Mouse (Mus musculus) left cerebral cortex, adult 6 months (tissue): ENCODE measurements around the gene Isg15. TPM values are rescaled to one million over a fixed set of nuclear protein-coding genes. Genes with fewer than 3 reads are reported as not detected.

Experiments used
- long read RNA-seq, 2 experiments: library from polyadenylated mRNA; unstranded; transcript quantifications; one replicate each; pipeline ENCODE4 v2.0.0; 2019 to 2020
- polyA plus RNA-seq: library from polyadenylated mRNA; unstranded; fragments of <200 nt; fragmentation: Nextera tagmentation; gene quantifications from 2 replicates; pipeline ENCODE4 v1.2.3, GENCODE M21; 2021

The Isg15 gene
- 0.48 and 3.8 TPM in 2 replicates for polyA plus RNA-seq
- long read RNA-seq, experiment 1, partial matches to known transcripts: 0 of 1 reads
- long read RNA-seq, experiment 1, other reads (novel, unspliced or antisense): 0 of 1 reads
- long read RNA-seq, experiment 2: 0 reads

GRCm38 (mm10) chr4:156200623-156201475 lies at the start of gene Isg15:
TSS of gene Isg15 (minus strand) at chr4:156200818.

GRCm38 (mm10) chr4:156235808-156236533 lies 35.4 kb upstream of the Isg15 start, which contains the start of gene Noc2l:
TSS of gene Noc2l (plus strand) at chr4:156236010.

GRCm38 (mm10) chr4:156234701-156235213 lies 34.1 kb upstream of the Isg15 start, which contains the start of gene Plekhn1:
TSS of gene Plekhn1 (minus strand) at chr4:156234857.

GRCm38 (mm10) chr4:156215649-156216048 lies 15.0 kb upstream of the Isg15 start, which contains the start of gene Perm1:
TSS of gene Perm1 (plus strand) at chr4:156215868.

GRCm38 (mm10) chr4:156203001-156203412 lies 2.4 kb upstream of the Isg15 start, which contains the start of gene AW011738:
TSS of gene AW011738 (plus strand) at chr4:156203304.

GRCm38 (mm10) chr4:156197131-156197828 lies 3.3 kb downstream of the Isg15 start, which contains the start of gene Agrn:
TSS of gene Agrn (minus strand) at chr4:156197488.

Other genes starting within 250 kb of the Isg15 start
- gene C1qtnf12, start 238.5 kb downstream of the Isg15 start, polyA plus RNA-seq: 32.4 and 35.5 TPM in 2 replicates
- 21.1 and 25.1 TPM in 2 replicates for gene B3galt6, start 208.2 kb downstream of the Isg15 start, polyA plus RNA-seq
- gene Sdf4, start 207.9 kb downstream of the Isg15 start, polyA plus RNA-seq: 147 and 170 TPM in 2 replicates
- 0.29 and 0.39 TPM in 2 replicates for gene Tnfrsf4, start 187.0 kb downstream of the Isg15 start, polyA plus RNA-seq
- 0.38 and 0.67 TPM in 2 replicates for gene Tnfrsf18, start 174.7 kb downstream of the Isg15 start, polyA plus RNA-seq
- not detected in 2 replicates for gene Ttll10, start 141.4 kb downstream of the Isg15 start, polyA plus RNA-seq
- gene 9430015G10Rik, start 90.8 kb downstream of the Isg15 start, polyA plus RNA-seq: 5.7 and 8.9 TPM in 2 replicates
- 0.06 and 0.13 TPM in 2 replicates for gene Rnf223, start 70.3 kb downstream of the Isg15 start, polyA plus RNA-seq
- 12.9 and 13.2 TPM in 2 replicates for gene Agrn, start 3.3 kb downstream of the Isg15 start, polyA plus RNA-seq
- 1.5 and 1.6 TPM in 2 replicates for gene AW011738, start 2.5 kb upstream of the Isg15 start, polyA plus RNA-seq
- gene Perm1, start 15.1 kb upstream of the Isg15 start, polyA plus RNA-seq: 0.33 and 0.35 TPM in 2 replicates
- gene Plekhn1, start 34.0 kb upstream of the Isg15 start, polyA plus RNA-seq: 3.7 and 15.2 TPM in 2 replicates
- 11.3 and 34.1 TPM in 2 replicates for gene Noc2l, start 35.2 kb upstream of the Isg15 start, polyA plus RNA-seq
- gene Samd11, start 54.8 kb upstream of the Isg15 start, polyA plus RNA-seq: 0.66 and 0.77 TPM in 2 replicates
- not detected in 2 replicates for gene Vmn2r-ps159, start 130.3 kb upstream of the Isg15 start, polyA plus RNA-seq